Mouse (Mus musculus) CD4-positive, CD25-positive, alpha-beta regulatory T cell, adult 4 months (primary cell): Measurements from ENCODE around the gene Ubiad1. TPM values are rescaled to one million over a fixed set of nuclear protein-coding genes. Genes with fewer than 3 reads are reported as not detected.

Source experiments
- ATAC-seq: one replicate; pipeline ENCODE4 v1.8.0; 2017
- polyA plus RNA-seq, 2 experiments: library from polyadenylated mRNA; unstranded; fragments of 100-300 nt; shearing (Covaris generic); gene quantifications; one replicate each; pipeline ENCODE4 v1.2.1; 2017

Gene Ubiad1
- polyA plus RNA-seq = 10 to 100 TPM in 1 of 2 experiments, 1 to 10 TPM in 1; 8.7 to 12.9 TPM

DNA sequence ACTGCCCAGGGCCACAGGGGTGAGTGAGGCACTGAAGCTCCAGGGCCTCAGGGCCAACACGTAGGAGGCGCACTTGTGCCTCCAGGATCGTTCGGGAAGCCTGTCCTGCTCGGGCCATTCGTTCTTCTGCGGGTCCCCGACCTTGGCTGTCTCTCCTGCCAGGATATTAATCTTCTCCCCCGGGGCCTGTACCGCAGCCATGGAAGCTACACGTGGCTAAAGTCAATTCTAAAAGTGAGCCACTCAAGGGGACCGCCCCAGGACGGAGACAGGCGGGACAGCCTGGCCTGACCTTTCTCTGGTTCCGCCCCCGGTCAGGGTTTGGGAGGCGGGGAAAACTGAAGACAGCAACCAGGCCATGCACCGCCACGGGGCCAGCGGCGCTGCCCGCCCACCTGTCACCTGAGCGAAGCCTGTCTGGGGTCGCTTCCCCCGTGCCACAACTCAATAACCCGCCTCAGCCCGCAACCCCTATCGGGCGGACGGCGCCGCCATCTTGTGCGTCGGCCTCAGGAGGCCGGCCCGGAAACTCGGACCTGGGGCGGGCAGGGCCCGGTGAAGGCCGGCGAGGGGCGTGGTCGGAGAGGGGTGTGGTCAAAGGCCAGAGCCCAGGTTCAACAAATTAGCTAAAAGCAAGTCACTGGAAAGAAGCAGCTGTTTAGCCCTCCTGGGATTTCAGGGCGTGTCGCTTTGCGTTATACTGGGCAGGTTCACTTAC is at the start of gene Ubiad1:
Ubiad1 (minus strand) TSS at position 522 of the 718 bp plus-strand sequence.
- ATAC-seq = peak; percentile 5

GRCm38 (mm10) chr4:148491448-148491847 is 46.9 kb upstream of the Ubiad1 start:
- no peak for ATAC-seq

- ATAC-seq = no peak
Observed at GRCm38 (mm10) chr4:148490502-148490901, 45.9 kb upstream of the Ubiad1 start.

- no peak for ATAC-seq
Observed at GRCm38 (mm10) chr4:148487841-148488240, 43.3 kb upstream of the Ubiad1 start.

- no peak for ATAC-seq
Observed at GRCm38 (mm10) chr4:148484511-148484910, 39.9 kb upstream of the Ubiad1 start.

DNA sequence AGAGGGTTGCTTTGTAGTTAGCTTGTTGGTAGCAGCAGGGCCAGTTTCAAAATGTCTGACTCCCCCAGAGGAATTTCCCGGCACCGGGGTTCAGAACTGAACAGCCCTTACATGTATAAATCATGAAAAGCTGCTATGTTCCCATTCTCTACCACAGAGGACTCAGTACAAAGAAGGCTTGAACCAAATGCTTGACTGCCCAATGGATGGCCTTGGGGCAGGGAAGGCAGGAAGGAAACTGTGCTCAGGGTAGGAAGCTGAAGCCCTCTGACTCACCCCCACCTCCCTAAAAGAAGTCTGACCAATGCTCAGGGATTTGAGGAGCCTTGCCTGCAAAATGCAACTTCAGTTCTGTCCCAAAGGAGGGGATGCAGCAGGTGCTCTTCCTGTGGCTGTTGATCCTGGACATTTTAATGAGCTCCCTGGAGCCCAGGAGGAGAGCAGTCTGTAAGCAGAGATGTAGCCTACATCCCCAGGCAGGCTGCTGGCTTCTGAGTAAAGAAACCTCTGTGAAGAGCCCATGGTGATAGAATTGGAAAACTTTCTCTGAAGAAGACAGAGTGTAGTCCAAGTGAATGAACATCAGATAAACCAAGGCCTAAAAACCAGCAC is 37.1 kb upstream of the Ubiad1 start:
- ATAC-seq = no peak

- no peak for ATAC-seq
Observed at GRCm38 (mm10) chr4:148480245-148480644, 35.7 kb upstream of the Ubiad1 start.

- no peak for ATAC-seq
Observed at GRCm38 (mm10) chr4:148473496-148473895, 28.9 kb upstream of the Ubiad1 start.

GRCm38 (mm10) chr4:148472436-148473174 is 28.0 kb upstream of the Ubiad1 start:
- ATAC-seq = no peak

DNA sequence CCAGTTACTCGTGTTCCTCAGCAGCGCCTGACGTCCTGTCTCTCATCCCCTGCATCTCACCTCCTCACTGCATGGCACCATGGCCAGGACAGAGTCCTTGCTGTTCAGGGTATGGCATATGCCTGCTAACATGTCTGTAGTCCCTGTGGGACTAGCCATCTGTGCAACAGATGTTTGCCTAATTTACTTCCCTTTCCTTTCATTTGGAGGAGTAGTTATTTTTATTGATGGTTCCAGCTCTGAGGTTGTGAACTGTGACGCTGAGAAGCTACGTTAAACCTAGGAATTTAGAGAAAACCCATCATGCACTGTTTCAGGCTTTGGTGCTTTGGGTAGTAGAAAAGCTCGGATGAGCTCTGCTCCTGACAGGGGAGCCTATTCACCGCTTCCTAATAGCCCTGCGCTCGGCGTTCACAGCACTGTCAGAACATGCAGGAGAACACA is 26.8 kb upstream of the Ubiad1 start:
- no peak for ATAC-seq

DNA sequence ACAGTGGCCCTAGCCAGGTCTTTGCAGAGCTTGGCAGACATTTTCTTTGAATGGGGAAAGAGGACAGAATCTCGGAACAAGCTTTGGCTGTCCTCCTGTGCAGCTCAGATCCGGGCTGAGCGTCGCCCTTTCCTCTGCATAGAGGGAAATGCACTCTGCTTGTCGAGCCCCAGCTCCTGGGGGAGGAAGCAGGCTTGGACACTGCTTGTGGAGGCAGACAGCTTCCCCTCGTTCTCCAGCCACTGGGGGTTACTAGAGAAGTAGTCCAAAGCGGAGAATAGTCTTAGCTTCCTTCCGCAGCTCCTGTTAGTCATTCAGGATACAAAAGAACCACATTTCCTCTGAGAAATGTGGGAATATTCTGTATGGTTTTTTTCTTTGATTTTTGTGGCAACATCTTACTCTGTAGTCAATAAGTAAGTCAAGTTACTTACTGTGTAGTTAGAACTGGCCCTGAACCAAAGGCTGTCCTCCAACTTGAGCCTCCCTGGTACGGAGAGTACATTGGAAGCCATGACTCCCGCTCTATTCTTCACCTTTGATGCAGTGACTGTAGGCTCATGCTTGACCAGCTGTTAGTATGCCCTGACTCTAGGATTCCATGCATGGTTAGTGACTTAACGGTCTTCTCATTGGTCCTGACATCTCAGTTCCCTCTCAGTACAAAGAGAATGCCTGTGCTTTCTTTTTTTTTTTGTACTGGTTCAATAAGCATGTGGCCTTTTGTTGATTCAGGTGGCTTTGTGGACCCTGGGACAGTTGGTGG is 25.1 kb upstream of the Ubiad1 start:
- no peak for ATAC-seq

DNA sequence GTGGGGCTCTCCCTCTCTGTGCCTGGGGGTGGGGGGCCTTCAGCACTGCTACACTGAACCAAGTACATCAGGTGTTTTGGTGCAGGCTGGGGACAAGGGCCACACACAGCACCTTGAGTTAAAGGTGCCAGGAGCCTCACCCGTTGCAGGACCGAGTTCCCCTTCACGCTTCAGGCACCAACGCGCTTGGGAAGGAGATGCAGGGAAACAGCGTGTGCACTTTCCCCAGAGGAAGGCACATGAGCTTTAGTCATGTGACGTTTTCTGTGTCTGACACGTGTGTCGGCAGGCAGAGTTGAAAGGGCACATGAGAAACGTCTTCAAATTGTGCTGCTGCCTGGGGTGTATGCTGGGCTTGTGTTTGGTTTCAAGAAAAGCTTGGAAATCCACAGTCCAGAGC is 23.8 kb upstream of the Ubiad1 start:
- ATAC-seq = no peak

GRCm38 (mm10) chr4:148466511-148467079 is 22.0 kb upstream of the Ubiad1 start:
- no peak for ATAC-seq

DNA sequence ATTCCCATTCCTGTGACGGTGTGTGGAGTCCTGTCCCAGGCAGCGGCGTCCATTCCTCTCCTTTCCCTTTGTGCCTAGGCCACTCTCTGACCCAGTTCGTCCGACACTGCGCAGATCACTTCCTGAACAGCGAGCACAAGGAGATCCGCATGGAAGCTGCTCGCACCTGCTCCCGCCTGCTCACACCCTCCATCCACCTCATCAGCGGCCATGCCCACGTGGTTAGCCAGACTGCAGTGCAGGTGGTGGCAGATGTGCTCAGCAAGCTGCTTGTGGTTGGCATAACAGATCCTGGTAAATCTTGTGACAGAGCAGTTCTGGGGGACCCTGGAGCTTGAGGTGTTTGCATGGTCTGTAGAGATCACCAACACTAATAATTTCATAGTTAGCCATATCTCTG is 20.3 kb upstream of the Ubiad1 start:
- no peak for ATAC-seq

GRCm38 (mm10) chr4:148464301-148464700 is 19.7 kb upstream of the Ubiad1 start:
- no peak for ATAC-seq

DNA sequence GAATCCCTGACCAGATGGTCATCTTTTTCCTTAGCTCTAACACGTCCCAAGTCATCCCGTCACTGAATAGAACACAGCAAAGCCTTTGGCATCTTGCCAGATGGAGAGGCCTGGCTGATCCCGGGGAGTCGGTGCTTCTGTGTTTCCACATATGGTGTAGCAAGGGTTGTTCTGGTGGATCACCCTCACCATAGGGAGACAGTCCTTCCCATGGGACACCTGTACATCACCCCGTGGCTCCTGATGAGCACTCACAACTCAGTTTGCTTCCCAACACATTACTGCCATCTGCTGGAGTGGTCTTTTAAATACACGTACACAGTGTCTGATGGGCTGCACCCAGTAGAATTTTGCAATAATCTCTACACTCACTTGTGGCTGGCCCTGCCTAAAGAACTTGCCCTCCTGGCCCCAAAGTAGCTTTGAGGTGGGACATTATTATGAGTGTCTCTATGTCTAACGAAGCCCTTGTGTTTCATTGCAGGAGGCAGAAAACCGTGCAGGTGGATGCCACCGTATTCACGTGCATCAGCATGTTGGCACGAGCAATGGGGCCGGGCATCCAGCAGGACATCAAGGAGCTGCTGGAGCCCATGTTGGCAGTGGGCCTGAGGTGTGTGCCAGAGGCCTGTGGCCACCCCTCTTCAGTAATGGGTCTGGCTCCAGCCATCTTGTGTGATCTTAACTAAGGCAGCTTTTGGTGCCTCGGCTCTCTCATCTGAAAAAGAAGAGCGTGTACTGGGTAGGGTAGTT is 18.8 kb upstream of the Ubiad1 start:
- no peak for ATAC-seq

- no peak for ATAC-seq
Observed at GRCm38 (mm10) chr4:148462717-148463116, 18.1 kb upstream of the Ubiad1 start.

DNA sequence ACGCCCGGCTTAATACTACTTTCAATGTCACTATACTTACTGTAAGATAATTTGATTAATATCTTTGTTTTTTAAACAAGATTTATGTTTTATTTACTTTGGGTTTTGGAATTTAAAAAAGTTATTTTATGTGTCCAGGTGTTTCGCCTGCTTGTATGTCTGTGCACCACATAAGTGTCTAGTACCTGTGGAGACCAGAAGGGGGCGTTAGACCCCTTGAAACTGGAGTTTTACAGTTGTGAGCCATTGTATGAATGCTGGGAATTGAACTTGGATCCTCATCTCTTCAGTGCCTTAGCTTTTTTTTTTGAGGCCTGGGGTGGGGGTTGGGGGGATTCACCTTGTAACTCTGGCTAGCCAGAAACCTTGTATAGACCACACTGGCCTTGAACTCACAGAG is 17.2 kb upstream of the Ubiad1 start:
- no peak for ATAC-seq

DNA sequence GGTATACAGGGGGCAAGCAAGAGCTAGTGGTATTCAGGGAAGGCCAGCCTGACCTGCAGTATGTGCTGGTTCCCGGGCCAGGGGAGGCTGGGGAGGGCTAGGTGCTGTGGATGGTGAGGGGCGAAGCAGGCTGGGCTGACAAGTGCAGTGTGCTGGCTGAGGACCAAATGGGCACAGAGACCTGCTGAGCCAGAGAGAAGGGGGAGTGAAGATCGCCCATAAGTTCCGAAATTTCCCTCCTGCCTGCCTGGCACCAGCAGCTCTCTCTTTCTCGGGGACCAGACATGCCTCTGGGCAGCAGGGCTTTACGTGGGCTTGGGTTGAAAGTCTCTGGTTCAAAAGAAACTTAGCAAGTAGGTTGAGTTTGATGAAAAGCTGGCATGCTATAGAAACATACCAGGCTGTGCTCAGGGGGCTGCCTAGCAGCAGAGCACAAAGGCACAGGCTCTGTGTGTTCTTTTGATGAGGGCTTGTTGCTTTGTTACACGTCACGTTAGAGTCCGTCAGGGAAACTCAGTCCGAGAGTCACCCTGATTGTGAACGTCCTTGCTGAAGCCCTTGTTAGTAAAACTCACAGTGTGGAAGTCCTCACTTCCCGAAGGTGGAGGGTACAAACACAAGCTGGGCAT is 16.2 kb upstream of the Ubiad1 start:
- no peak for ATAC-seq

GRCm38 (mm10) chr4:148455477-148456025 is 11.0 kb upstream of the Ubiad1 start:
- ATAC-seq = no peak

- ATAC-seq = no peak
Observed at GRCm38 (mm10) chr4:148453707-148454106, 9.1 kb upstream of the Ubiad1 start.
